8 mouse cellular contexts compared by ENCODE assay signal in the genomic region with DNA sequence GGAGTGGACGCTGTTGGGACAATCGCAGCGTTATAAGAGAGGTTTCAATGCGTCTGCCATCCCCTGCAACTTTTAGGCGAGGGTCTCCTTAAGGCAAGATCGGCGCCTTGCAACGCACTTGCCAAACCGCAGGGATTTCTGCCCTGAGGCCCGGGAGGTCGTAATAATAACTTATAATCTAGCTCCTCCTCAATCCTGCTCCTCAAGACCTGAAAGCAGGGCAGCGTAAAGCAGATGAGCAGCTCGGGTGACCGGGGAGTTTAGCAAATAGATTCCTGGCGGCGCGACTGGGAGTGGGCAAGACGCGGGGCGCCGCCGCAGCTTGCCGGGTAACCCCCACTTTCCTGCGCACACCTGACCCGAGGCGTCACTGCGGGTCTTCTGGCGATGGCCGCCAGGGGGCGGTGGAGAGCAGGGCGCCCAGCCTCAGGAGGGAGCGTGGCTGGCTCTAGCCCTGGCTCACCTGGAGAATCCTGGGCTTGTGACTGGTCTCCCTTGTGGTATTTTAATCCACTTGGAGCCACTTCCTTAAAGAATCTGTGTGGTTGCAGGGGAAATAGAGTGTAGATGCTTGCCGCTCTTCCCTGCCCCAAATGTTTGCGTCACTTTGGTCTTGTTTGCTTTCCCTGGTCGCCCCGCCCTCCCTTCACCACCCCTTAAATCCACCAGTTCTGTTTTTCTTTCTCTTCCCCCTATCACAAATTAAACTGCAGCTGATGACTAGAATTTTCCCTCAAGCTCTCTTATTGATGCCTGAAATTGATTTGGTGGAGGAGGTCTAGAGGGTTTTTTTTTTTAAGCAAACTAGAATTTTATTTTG. TPM values are rescaled to one million over a fixed set of nuclear protein-coding genes. Genes with fewer than 3 reads are reported as not detected.
A peak's percentile ranks its signal among the peaks of the same experiment; 100 is the strongest.
DNase-seq lines count a peak whose midpoint lies in the region; ATAC-seq and TF ChIP-seq lines count a peak whose summit lies in the region.

No protein-coding gene starts in this region.

- no peaks in the 10 kb centered on the region for H3K27me3 ChIP-seq in Patski
- H3K27me3 ChIP-seq in lung, embryonic 16.5 days (ENCODE audit: control insufficient read depth, insufficient read depth, low read depth, low read length): no peaks in the 10 kb centered on the region

- DNase-seq in Patski (ENCODE audit: low read depth, low spot score): peak; percentile 13
- peak; percentile 6 for DNase-seq in cerebellum, adult 9-11 months
- DNase-seq in frontal cortex, postnatal 10 days (ENCODE audit: low spot score in 2 of 2): peak; percentile 23 to 67
- DNase-seq in layer of hippocampus, adult 9-10 months (ENCODE audit: low spot score): peak; percentile 18
- peak; percentile 62 for DNase-seq in ovary, postnatal 14 days (ENCODE audit: low spot score)
- DNase-seq in urinary bladder, postnatal 10 days (ENCODE audit: low spot score): peak; percentile 16

- H3K4me2 ChIP-seq in lung, embryonic 16.5 days (ENCODE audit: low read depth, low read length): peak overlapping the region; percentile 97

- H3K4me1 ChIP-seq in lung, embryonic 16.5 days (replicated peaks; ENCODE audit: control insufficient read depth, insufficient read depth, low read length): no peaks in the 10 kb centered on the region; the same call in 1 of the 2 replicates

- H3K36me3 ChIP-seq in lung, embryonic 16.5 days (ENCODE audit: control insufficient read depth, insufficient read depth, low read length): no peaks in the 10 kb centered on the region

- peak overlapping the region; percentile 71 for H3K9ac ChIP-seq in lung, embryonic 16.5 days (ENCODE audit: low read length)

- in situ Hi-C loops in Patski (cut with MboI; ENCODE audit: low pct_unique_long_range_greater_than_20kb): loop anchor here (5.0 kb wide), 1 partner anchor 428 kb away; no protein-coding TSS in a partner anchor

- POLR2A ChIA-PET in Patski (lab: Charles Lee): interaction anchor here (0.6 to 0.8 kb wide), 4 partner anchors 63 to 279 kb away, joined by 3 read pairs; no protein-coding TSS in a partner anchor

- TF ChIP-seq CTCF in Patski (IDR thresholded peaks at IDR 0.05): peak; percentile 99

- peak overlapping the region; percentile 71 for H3K4me3 ChIP-seq in lung, embryonic 16.5 days (ENCODE audit: low read length)

- peak; percentile 87 for ATAC-seq in Patski
- peak; percentile 84 to 85 for ATAC-seq in hematopoietic stem cell, adult 5-6 weeks (replicated peaks in 1 of 2; ENCODE audit: insufficient read depth in 1 of 2, low FRiP score in 2 of 2, low TSS enrichment in 1 of 2, low read depth in 1 of 2, poor library complexity in 2 of 2, severe bottlenecking in 2 of 2)
- peak; percentile 86 for ATAC-seq in lung, embryonic 16.5 days (ENCODE audit: low read depth)

- H3K27ac ChIP-seq in lung, embryonic 16.5 days (ENCODE audit: low read length): peak overlapping the region; percentile 39

- no peaks in the 10 kb centered on the region for H3K9me3 ChIP-seq in lung, embryonic 16.5 days (ENCODE audit: control insufficient read depth, low read length)

- WGBS in lung, embryonic 16.5 days: 2% methylated on average over 36 of the region's 36 CpGs

- CTCF ChIA-PET in Patski (lab: Charles Lee): interaction anchor here (0.6 to 2.5 kb wide), 13 partner anchors 9 to 449 kb away, joined by 3 to 12 read pairs (median 4); no protein-coding TSS in a partner anchor

RNA-seq across cellular contexts. Expression of gene Cpne8, which starts 0.7 kb away (rescaled TPM):
- 28.1 TPM for polyA plus RNA-seq in Patski (2021)
- total RNA-seq in hematopoietic stem cell, adult 5-6 weeks (2017): 1.5 and 4.3 TPM in 2 replicates
- 19.7 and 21.5 TPM in 2 replicates for polyA plus RNA-seq in lung, embryonic 16.5 days (2015; fragmentation: Nextera tagmentation; extraction: Ambion mirVana)

Comparison
In these comparisons a context has a peak if more than half of its experiments do, and no peak if none do; other contexts are left out.
1. Peak in every context shown above with its lines: DNase-seq, ATAC-seq, H3K4me3 ChIP-seq and H3K27ac ChIP-seq.
2. DNase-seq: peak in every context shown above with its lines; median percentile 62 in ovary, postnatal 14 days; 45 in frontal cortex, postnatal 10 days; 18 in layer of hippocampus, adult 9-10 months; 16 in urinary bladder, postnatal 10 days; 13 in Patski; 6 in cerebellum, adult 9-11 months.